Mouse (Mus musculus): ENCODE measurements around the gene Luc7l2. TPM values are rescaled to one million over a fixed set of nuclear protein-coding genes. Genes with fewer than 3 reads are reported as not detected.

Luc7l2 gene
- total and polyA plus RNA-seq, 2 experiments from 2014 or later: 26.1 to 97.6 TPM

GRCm38 (mm10) chr6:38626086-38626485 lies 75.0 kb downstream of the Luc7l2 start:
- WGBS: 89% methylated on average over 5 of the region's 5 CpGs
- Histone ChIP-seq H3K4me1 (ENCODE audit: insufficient read depth) (no peaks in the 10 kb centered on the region), H3K27ac (ENCODE audit: low read depth, low read length) (no peak overlapping the region), H3K9ac (no peak overlapping the region), H3K9me3 (ENCODE audit: low read length) (no peaks in the 10 kb centered on the region), H3K4me3 (ENCODE audit: low read depth, low read length) (no peak overlapping the region), H3K36me3 (ENCODE audit: insufficient read depth) (0 out of 2 replicates have a peak, but pooled peaks cover 3% of the 10 kb centered on the region), H3K4me2 (ENCODE audit: low read depth) (no peak overlapping the region), H3K27me3 (ENCODE audit: insufficient read depth, low read length) (no peaks in the 10 kb centered on the region)
- TF ChIP-seq CTCF (IDR thresholded peaks at IDR 0.05; ENCODE audit: low read depth): no peak
- ATAC-seq (no peak), DNase-seq (no peak)

- 90% methylated on average over 4 of the region's 4 CpGs for WGBS
- Histone ChIP-seq H3K36me3 (ENCODE audit: insufficient read depth) (no peaks in the 10 kb centered on the region), H3K4me3 (ENCODE audit: low read depth, low read length) (no peak overlapping the region), H3K4me1 (ENCODE audit: insufficient read depth) (no peaks in the 10 kb centered on the region), H3K9me3 (ENCODE audit: low read length) (no peaks in the 10 kb centered on the region), H3K9ac (no peak overlapping the region), H3K27ac (ENCODE audit: low read depth, low read length) (no peak overlapping the region), H3K4me2 (ENCODE audit: low read depth) (no peak overlapping the region), H3K27me3 (ENCODE audit: insufficient read depth, low read length) (no peaks in the 10 kb centered on the region)
- no peak for DNase-seq
- ATAC-seq: no peak
- TF ChIP-seq CTCF (IDR thresholded peaks at IDR 0.05; ENCODE audit: low read depth): no peak
Observed at GRCm38 (mm10) chr6:38627081-38627480, 75.9 kb downstream of the Luc7l2 start.

- Histone ChIP-seq H3K9ac (no peak overlapping the region), H3K27me3 (ENCODE audit: insufficient read depth, low read length) (no peaks in the 10 kb centered on the region), H3K4me3 (ENCODE audit: low read depth, low read length) (no peak overlapping the region), H3K4me2 (ENCODE audit: low read depth) (no peak overlapping the region), H3K27ac (ENCODE audit: low read depth, low read length) (no peak overlapping the region), H3K4me1 (ENCODE audit: insufficient read depth) (no peaks in the 10 kb centered on the region), H3K36me3 (ENCODE audit: insufficient read depth) (no peaks in the 10 kb centered on the region), H3K9me3 (ENCODE audit: low read length) (no peaks in the 10 kb centered on the region)
- WGBS: 78% methylated on average over 4 of the region's 4 CpGs
- DNase-seq (no peak), ATAC-seq (no peak)
- no peak for TF ChIP-seq CTCF (IDR thresholded peaks at IDR 0.05; ENCODE audit: low read depth)
Observed at GRCm38 (mm10) chr6:38627486-38627885, 76.4 kb downstream of the Luc7l2 start.

- no peak for ATAC-seq
Observed at GRCm38 (mm10) chr6:38629556-38629955, 78.4 kb downstream of the Luc7l2 start.

GRCm38 (mm10) chr6:38632826-38633225 lies 81.7 kb downstream of the Luc7l2 start:
- Histone ChIP-seq H3K9ac (no peak overlapping the region), H3K4me3 (ENCODE audit: low read depth, low read length) (no peak overlapping the region), H3K36me3 (ENCODE audit: insufficient read depth) (no peaks in the 10 kb centered on the region), H3K4me2 (ENCODE audit: low read depth) (no peak overlapping the region), H3K27me3 (ENCODE audit: insufficient read depth, low read length) (peaks cover 19% of the 10 kb centered on the region), H3K4me1 (ENCODE audit: insufficient read depth) (peaks cover 4% of the 10 kb centered on the region), H3K27ac (ENCODE audit: low read depth, low read length) (no peak overlapping the region), H3K9me3 (ENCODE audit: low read length) (no peaks in the 10 kb centered on the region)
- TF ChIP-seq CTCF (IDR thresholded peaks at IDR 0.05; ENCODE audit: low read depth): no peak
- no peak for DNase-seq
- ATAC-seq: no peak
- 95% methylated on average over 2 of the region's 2 CpGs for WGBS

More at GRCm38 (mm10) chr6:38629556-38629955, 78.4 kb downstream of the Luc7l2 start:
- no peak for TF ChIP-seq CTCF (IDR thresholded peaks at IDR 0.05; ENCODE audit: low read depth)
- DNase-seq: no peak
- peaks cover 5% of the 10 kb centered on the region; the same call in 1 of the 2 replicates for H3K27me3 ChIP-seq (ENCODE audit: insufficient read depth, low read length)
- no peaks in the 10 kb centered on the region for H3K36me3 ChIP-seq (ENCODE audit: insufficient read depth)
- H3K27ac ChIP-seq (ENCODE audit: low read depth, low read length): no peak overlapping the region
- no peak overlapping the region for H3K4me2 ChIP-seq (ENCODE audit: low read depth)
- no peaks in the 10 kb centered on the region for H3K9me3 ChIP-seq (ENCODE audit: low read length)
- H3K4me1 ChIP-seq (ENCODE audit: insufficient read depth): no peaks in the 10 kb centered on the region
- H3K9ac ChIP-seq: no peak overlapping the region
- H3K4me3 ChIP-seq (ENCODE audit: low read depth, low read length): no peak overlapping the region
- WGBS: 95% methylated on average over 1 of the region's 1 CpGs

GRCm38 (mm10) chr6:38634461-38634860 lies 83.3 kb downstream of the Luc7l2 start:
- Histone ChIP-seq H3K4me2 (ENCODE audit: low read depth) (no peak overlapping the region), H3K4me3 (ENCODE audit: low read depth, low read length) (no peak overlapping the region), H3K27ac (ENCODE audit: low read depth, low read length) (no peak overlapping the region), H3K9ac (no peak overlapping the region), H3K9me3 (ENCODE audit: low read length) (no peaks in the 10 kb centered on the region), H3K27me3 (ENCODE audit: insufficient read depth, low read length) (peaks cover 24% of the 10 kb centered on the region), H3K4me1 (ENCODE audit: insufficient read depth) (peaks cover 4% of the 10 kb centered on the region), H3K36me3 (ENCODE audit: insufficient read depth) (no peaks in the 10 kb centered on the region)
- WGBS: 84% methylated on average over 8 of the region's 8 CpGs
- TF ChIP-seq CTCF (IDR thresholded peaks at IDR 0.05; ENCODE audit: low read depth): no peak
- DNase-seq: no peak
- ATAC-seq: no peak

- Histone ChIP-seq H3K4me2 (ENCODE audit: low read depth) (peak overlapping the region; percentile 98), H3K36me3 (ENCODE audit: insufficient read depth) (no peaks in the 10 kb centered on the region), H3K9me3 (ENCODE audit: low read length) (no peaks in the 10 kb centered on the region), H3K27me3 (ENCODE audit: insufficient read depth, low read length) (peaks cover 24% of the 10 kb centered on the region), H3K27ac (ENCODE audit: low read depth, low read length) (no peak overlapping the region), H3K4me3 (ENCODE audit: low read depth, low read length) (peak overlapping the region; percentile 49), H3K9ac (peak overlapping the region; percentile 47), H3K4me1 (ENCODE audit: insufficient read depth) (peaks cover 4% of the 10 kb centered on the region)
- ATAC-seq (peak; percentile 68), DNase-seq (peak; percentile 59)
- WGBS: 2% methylated on average over 72 of the region's 72 CpGs
- TF ChIP-seq CTCF (IDR thresholded peaks at IDR 0.05; ENCODE audit: low read depth): no peak
Observed at GRCm38 (mm10) chr6:38635941-38636851, 85.1 kb downstream of the Luc7l2 start.

Measured in forebrain, postnatal 0 days (tissue).